Mouse (Mus musculus) ovary, adult 18-20 months (tissue): ENCODE measurements at regions not wholly inside any gene's neighbourhood (a gene's known extent, or its start where the extent isn't known, plus 50 kb on each side); places are given as distances from the start of the nearest gene placed in this dataset.
"Not testable (repeated sequence)": the region's sequence is repeated elsewhere in the genome, so short reads cannot be mapped to it uniquely, and the experiment has no call there.

Experiments used
- DNase-seq: peaks from one replicate; pipeline ENCODE4 v3.0.0; 2022; ENCODE audit warnings: low spot score, mixed read lengths

- no peak for DNase-seq
Observed at GRCm38 (mm10) chr12:107159126-107159525, 329.3 kb upstream of the 3110018I06Rik start.

- no peak for DNase-seq
Observed at GRCm38 (mm10) chr12:107160137-107160536, 328.3 kb upstream of the 3110018I06Rik start.

- no peak for DNase-seq
Observed at GRCm38 (mm10) chr12:107160628-107161027, 327.8 kb upstream of the 3110018I06Rik start.

- no peak for DNase-seq
Observed at GRCm38 (mm10) chr12:107170926-107171325, 317.5 kb upstream of the 3110018I06Rik start.

GRCm38 (mm10) chr12:107171676-107172075 is 316.8 kb upstream of the 3110018I06Rik start:
- DNase-seq: no peak

- no peak for DNase-seq
Observed at GRCm38 (mm10) chr12:107178676-107179075, 309.8 kb upstream of the 3110018I06Rik start.

GRCm38 (mm10) chr12:107180501-107180900 is 307.9 kb upstream of the 3110018I06Rik start:
- DNase-seq: no peak

GRCm38 (mm10) chr12:107181291-107181690 is 307.1 kb upstream of the 3110018I06Rik start:
- DNase-seq: no peak

- no peak for DNase-seq
Observed at GRCm38 (mm10) chr12:107182091-107182655, 306.3 kb upstream of the 3110018I06Rik start.

- no peak for DNase-seq
Observed at GRCm38 (mm10) chr12:107183283-107183682, 305.1 kb upstream of the 3110018I06Rik start.

- no peak for DNase-seq
Observed at GRCm38 (mm10) chr12:107184426-107184825, 304.0 kb upstream of the 3110018I06Rik start.

- DNase-seq: no peak
Observed at GRCm38 (mm10) chr12:107186361-107186760, 302.1 kb upstream of the 3110018I06Rik start.

- DNase-seq: no peak
Observed at GRCm38 (mm10) chr12:107188055-107188454, 300.4 kb upstream of the 3110018I06Rik start.

- no peak for DNase-seq
Observed at GRCm38 (mm10) chr12:107198389-107199018, 289.9 kb upstream of the 3110018I06Rik start.

- no peak for DNase-seq
Observed at GRCm38 (mm10) chr12:107200903-107201302, 287.5 kb upstream of the 3110018I06Rik start.

- not testable (repeated sequence) for DNase-seq
Observed at GRCm38 (mm10) chr12:107208826-107209225, 279.6 kb upstream of the 3110018I06Rik start.

GRCm38 (mm10) chr12:107212826-107213225 is 275.6 kb upstream of the 3110018I06Rik start:
- no peak for DNase-seq

- no peak for DNase-seq
Observed at GRCm38 (mm10) chr12:107216119-107216518, 272.3 kb upstream of the 3110018I06Rik start.

- no peak for DNase-seq
Observed at GRCm38 (mm10) chr12:107221276-107221970, 267.0 kb upstream of the 3110018I06Rik start.

- DNase-seq: no peak
Observed at GRCm38 (mm10) chr12:107222106-107222505, 266.3 kb upstream of the 3110018I06Rik start.

GRCm38 (mm10) chr12:107230097-107230496 is 258.3 kb upstream of the 3110018I06Rik start:
- no peak for DNase-seq

- DNase-seq: no peak
Observed at GRCm38 (mm10) chr12:107231629-107232028, 256.8 kb upstream of the 3110018I06Rik start.
